8 mouse cellular contexts compared by ENCODE assay signal in the genomic region with DNA sequence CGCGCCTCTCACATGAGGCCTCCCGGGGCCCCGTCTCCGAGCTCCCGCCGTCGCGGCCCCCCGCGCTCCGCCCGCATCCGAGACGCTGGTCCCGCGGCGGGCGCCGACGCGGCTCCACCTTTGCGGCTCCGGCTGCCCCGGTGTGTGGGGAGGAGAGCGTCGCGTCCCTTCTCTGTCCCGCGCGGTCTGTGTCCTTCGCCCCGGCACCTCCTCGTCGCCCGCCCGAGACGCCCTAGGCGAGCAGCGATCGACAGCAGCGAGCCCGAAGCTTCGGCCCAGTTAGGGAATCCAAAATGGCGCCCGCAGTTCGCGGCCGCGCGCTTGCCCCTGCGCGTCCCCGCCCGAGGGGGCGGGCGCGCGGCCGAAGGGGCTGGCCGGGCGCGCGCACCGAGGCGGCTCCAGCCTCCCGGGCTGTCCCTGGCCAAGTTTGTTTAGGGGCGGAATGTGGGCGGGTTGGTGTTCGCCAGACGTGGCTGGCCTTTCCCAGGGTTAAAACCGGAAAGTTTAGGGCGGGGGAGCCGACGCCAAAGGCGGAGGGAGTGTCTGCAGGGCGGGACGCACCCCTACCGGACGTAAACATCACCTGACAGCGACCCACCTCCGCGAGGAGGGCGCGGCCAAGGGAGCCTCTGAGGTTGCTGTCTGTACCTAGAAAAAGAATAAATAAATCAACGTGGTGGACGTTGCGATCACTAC. TPM values are rescaled to one million over a fixed set of nuclear protein-coding genes. Genes with fewer than 3 reads are reported as not detected.
DNase-seq lines count a peak whose midpoint lies in the region; ATAC-seq and TF ChIP-seq lines count a peak whose summit lies in the region.

Gene Fbxl3 (minus strand): TSS at position 329 of the 696 bp plus-strand sequence.

- under 1% methylated on average over 87 of the region's 88 CpGs for WGBS in forebrain, embryonic 16.5 days
- under 1% methylated on average over 81 of the region's 88 CpGs for WGBS in lung, embryonic 14.5 days
- WGBS in olfactory bulb, adult 2 months: under 1% methylated on average over 88 of the region's 88 CpGs
- WGBS in thymus, adult 2 months: under 1% methylated on average over 88 of the region's 88 CpGs

- peak within 1 kb of the TSS; percentile 98 for H3K27ac ChIP-seq in forebrain, embryonic 16.5 days (ENCODE audit: low read length)
- peak within 1 kb of the TSS; percentile 100 for H3K27ac ChIP-seq in layer of hippocampus, adult 2 months
- peak within 1 kb of the TSS; percentile 99 for H3K27ac ChIP-seq in lung, embryonic 14.5 days (ENCODE audit: low read depth)
- H3K27ac ChIP-seq in olfactory bulb, adult 2 months (ENCODE audit: insufficient read depth, low read depth, low read length): peak within 1 kb of the TSS; percentile 94
- H3K27ac ChIP-seq in thymus, adult 2 months (ENCODE audit: control insufficient read depth, insufficient read depth, low read length): peak within 1 kb of the TSS; percentile 80

- no peak for TF ChIP-seq CTCF in G1E (IDR thresholded peaks at IDR 0.05; ENCODE audit: low read depth, low read length)
- TF ChIP-seq CTCF in layer of hippocampus, adult 2 months (conservative IDR thresholded peaks at IDR 0.05): peak; percentile 30
- TF ChIP-seq CTCF in lung, embryonic 14.5 days (IDR thresholded peaks at IDR 0.05; ENCODE audit: low read depth): no peak
- TF ChIP-seq CTCF in olfactory bulb, adult 2 months (IDR thresholded peaks at IDR 0.05; ENCODE audit: insufficient read depth, low read depth, low read length): no peak
- no peak; the same call in 1 of the 2 replicates for TF ChIP-seq CTCF in thymus, adult 2 months (IDR thresholded peaks at IDR 0.05; ENCODE audit: borderline replicate concordance, control insufficient read depth, extremely low read depth, insufficient read depth, low read length, poor library complexity)

- H3K4me3 ChIP-seq in G1E (ENCODE audit: low read depth, low read length): peak within 1 kb of the TSS; percentile 80
- peak within 1 kb of the TSS; percentile 93 for H3K4me3 ChIP-seq in forebrain, embryonic 16.5 days (replicated peaks; ENCODE audit: low read length)
- peak within 1 kb of the TSS; percentile 83 for H3K4me3 ChIP-seq in layer of hippocampus, adult 2 months
- H3K4me3 ChIP-seq in lung, embryonic 14.5 days (ENCODE audit: low read depth, low read length): peak within 1 kb of the TSS; percentile 78
- H3K4me3 ChIP-seq in olfactory bulb, adult 2 months (ENCODE audit: insufficient read depth, low read depth, low read length): peak within 1 kb of the TSS; percentile 90
- H3K4me3 ChIP-seq in thymus, adult 2 months (ENCODE audit: control insufficient read depth, insufficient read depth, low read length): peak within 1 kb of the TSS; percentile 73

- intact Hi-C loops in heart, postnatal 36 days (cut with DNase I): loop anchor here (1.0 to 5.0 kb wide), 2 partner anchors 117 to 248 kb away; partner anchors contain the start of genes Kctd12 and Mycbp2

- H3K4me2 ChIP-seq in forebrain, embryonic 16.5 days (ENCODE audit: low read length): peak within 1 kb of the TSS; percentile 84
- H3K4me2 ChIP-seq in lung, embryonic 14.5 days: peak within 1 kb of the TSS; percentile 61

- peaks cover 4% of the 10 kb centered on the region; the same call in 1 of the 2 replicates for H3K27me3 ChIP-seq in G1E (ENCODE audit: insufficient read depth, low read length)
- no peaks in the 10 kb centered on the region for H3K27me3 ChIP-seq in forebrain, embryonic 16.5 days (replicated peaks; ENCODE audit: control insufficient read depth, insufficient read depth, low read length)
- H3K27me3 ChIP-seq in lung, embryonic 14.5 days (ENCODE audit: insufficient read depth, low read length): no peaks in the 10 kb centered on the region
- H3K27me3 ChIP-seq in thymus, adult 2 months (ENCODE audit: control insufficient read depth, insufficient read depth, low read length): no peaks in the 10 kb centered on the region

- TF ChIP-seq POLR2A in olfactory bulb, adult 2 months (IDR thresholded peaks at IDR 0.05; ENCODE audit: insufficient read depth, low read depth, low read length): peak; percentile 68; the same call in 1 of the 2 replicates
- TF ChIP-seq POLR2A in thymus, adult 2 months (IDR thresholded peaks at IDR 0.05; ENCODE audit: control insufficient read depth, extremely low read depth, insufficient read depth, low read length, poor library complexity): peak; percentile 68

- H3K4me1 ChIP-seq in G1E (ENCODE audit: insufficient read depth, low read depth, low read length): peaks cover 35% of the 10 kb centered on the region
- peaks cover 19% of the 10 kb centered on the region for H3K4me1 ChIP-seq in forebrain, embryonic 16.5 days (replicated peaks; ENCODE audit: control insufficient read depth, insufficient read depth, low read length)
- H3K4me1 ChIP-seq in lung, embryonic 14.5 days (ENCODE audit: insufficient read depth): 0 out of 2 replicates have a peak, but pooled peaks cover 3% of the 10 kb centered on the region
- H3K4me1 ChIP-seq in olfactory bulb, adult 2 months (ENCODE audit: control insufficient read depth, insufficient read depth, low read length): peaks cover 5% of the 10 kb centered on the region
- peaks cover 10% of the 10 kb centered on the region for H3K4me1 ChIP-seq in thymus, adult 2 months (replicated peaks; ENCODE audit: control insufficient read depth, insufficient read depth, low read length)

- ATAC-seq in G1E (ENCODE audit: extremely low read depth, insufficient number of reproducible peaks, low FRiP score, poor library complexity, severe bottlenecking): peak; percentile 98
- peak; percentile 81 for ATAC-seq in forebrain, embryonic 16.5 days
- peak; percentile 91 for ATAC-seq in lung, embryonic 14.5 days (ENCODE audit: insufficient read depth)

- H3K9ac ChIP-seq in forebrain, embryonic 16.5 days (replicated peaks; ENCODE audit: low read depth, low read length): peak within 1 kb of the TSS; percentile 98
- peak within 1 kb of the TSS; percentile 99 for H3K9ac ChIP-seq in lung, embryonic 14.5 days

- peak; percentile 98 for DNase-seq in G1E (ENCODE audit: low spot score)
- peak; percentile 92 for DNase-seq in cerebellum, adult 18-20 months
- peak; percentile 89 to 91 for DNase-seq in heart, postnatal 36 days
- DNase-seq in layer of hippocampus, adult 2 months (ENCODE audit: low spot score in 2 of 2): peak; percentile 69 to 81
- peak; percentile 96 for DNase-seq in lung, embryonic 14.5 days
- DNase-seq in thymus, adult 2 months: peak; percentile 83

- peaks cover 26% of the 10 kb centered on the region for H3K36me3 ChIP-seq in G1E (replicated peaks)
- no peaks in the 10 kb centered on the region for H3K36me3 ChIP-seq in forebrain, embryonic 16.5 days (ENCODE audit: control insufficient read depth, insufficient read depth)
- H3K36me3 ChIP-seq in lung, embryonic 14.5 days (ENCODE audit: insufficient read depth): peaks cover 11% of the 10 kb centered on the region
- H3K36me3 ChIP-seq in thymus, adult 2 months (ENCODE audit: control insufficient read depth, insufficient read depth, low read length): peaks cover 4% of the 10 kb centered on the region; the same call in 1 of the 2 replicates

- no peaks in the 10 kb centered on the region for H3K9me3 ChIP-seq in G1E (replicated peaks)
- no peaks in the 10 kb centered on the region for H3K9me3 ChIP-seq in forebrain, embryonic 16.5 days (ENCODE audit: control insufficient read depth, low read length)
- no peaks in the 10 kb centered on the region for H3K9me3 ChIP-seq in lung, embryonic 14.5 days (ENCODE audit: low read depth, low read length)

RNA-seq across cellular contexts. Expression of gene Fbxl3, which starts in this region (rescaled TPM):
- total RNA-seq in G1E (2014; fragmentation: Nextera tagmentation) (47.9 and 50.8 TPM in 2 replicates), G1E (2017) (81.0 and 101 TPM in 2 replicates)
- 12.0 and 12.6 TPM in 2 replicates for polyA plus RNA-seq in G1E (2012)
- polyA plus RNA-seq in forebrain, embryonic 16.5 days (2015; fragmentation: Nextera tagmentation; extraction: Ambion mirVana): 26.5 and 31.0 TPM in 2 replicates
- 10 to 100 TPM; 57.5 to 65.3 TPM for total RNA-seq in heart, postnatal 36 days (2021)
- 100 to 1,000 TPM; 101 to 102 TPM for total RNA-seq in layer of hippocampus, adult 2 months (2021)
- 33.5 and 33.7 TPM in 2 replicates for polyA plus RNA-seq in lung, embryonic 14.5 days (2014; fragmentation: Nextera tagmentation; extraction: Ambion mirVana)
- not detected in 2 replicates for polyA plus RNA-seq in olfactory bulb, adult 2 months (2012; ENCODE audit: insufficient read depth, insufficient read length, low replicate concordance, missing spikeins)
- 105 and 113 TPM in 2 replicates for polyA plus RNA-seq in thymus, adult 2 months (2012; rRNA removed)

Comparison
In these comparisons a context has a peak if more than half of its experiments do, and no peak if none do; other contexts are left out.
1. Peak in every context shown above with its lines: DNase-seq, ATAC-seq, H3K4me3 ChIP-seq and H3K27ac ChIP-seq.